Mouse (Mus musculus): ENCODE data around the gene Shpk. TPM values are rescaled to one million over a fixed set of nuclear protein-coding genes. Genes with fewer than 3 reads are reported as not detected.

The Shpk gene
- polyA plus RNA-seq, 1 experiment from 2014 or later = 1.0 TPM

DNA sequence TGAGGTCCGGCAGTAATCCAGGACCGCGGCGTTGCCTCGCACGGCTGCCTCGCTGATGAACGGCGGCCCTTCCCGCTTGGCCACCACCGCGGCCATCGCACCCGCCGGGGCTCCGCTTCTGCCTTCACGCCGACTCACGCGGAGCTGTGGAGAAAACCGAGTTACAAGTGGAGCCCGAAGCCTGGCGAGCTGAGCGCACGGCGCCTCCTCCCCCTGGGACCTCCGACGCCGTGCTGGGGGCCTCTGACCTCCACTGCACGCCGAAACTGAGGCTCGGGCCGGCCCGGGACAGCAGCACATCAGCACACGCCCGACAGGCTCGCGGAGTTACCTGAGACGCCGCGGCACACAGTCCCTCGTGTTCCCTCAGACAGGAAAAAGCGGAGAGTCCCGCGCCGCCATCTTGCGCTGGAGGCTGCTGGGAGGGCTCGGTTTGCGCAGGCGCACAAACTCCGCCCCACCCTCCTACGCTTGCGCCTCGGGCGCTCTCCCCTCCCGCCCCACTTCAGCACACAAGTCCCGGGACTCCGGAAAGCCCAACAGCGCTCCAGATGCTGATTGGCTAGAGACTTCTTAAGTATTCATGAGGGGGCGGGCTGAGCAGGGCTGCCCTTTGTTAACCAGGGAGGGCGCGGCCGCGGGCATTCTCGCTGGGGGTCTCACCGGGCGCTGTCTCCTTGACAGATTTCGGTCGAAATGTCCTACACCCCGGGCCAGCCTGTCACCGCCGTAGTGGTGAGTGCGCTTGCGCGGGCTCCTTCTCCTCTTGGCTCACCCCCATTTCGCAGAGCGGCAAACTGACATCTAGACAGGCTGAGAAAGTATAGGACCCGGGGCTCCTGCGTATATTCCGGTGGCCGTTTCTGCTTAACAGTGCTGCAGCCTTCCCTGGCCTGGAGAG is 22.4 kb upstream of the Shpk start, which contains the start of the genes Emc6 and Tax1bp3:
TSS of gene Emc6 (minus strand) at position 430 of the 901 bp plus-strand sequence.
TSS of gene Tax1bp3 (plus strand) at position 476 of the 901 bp plus-strand sequence.
- under 1% methylated on average over 81 of the region's 81 CpGs for WGBS

DNA sequence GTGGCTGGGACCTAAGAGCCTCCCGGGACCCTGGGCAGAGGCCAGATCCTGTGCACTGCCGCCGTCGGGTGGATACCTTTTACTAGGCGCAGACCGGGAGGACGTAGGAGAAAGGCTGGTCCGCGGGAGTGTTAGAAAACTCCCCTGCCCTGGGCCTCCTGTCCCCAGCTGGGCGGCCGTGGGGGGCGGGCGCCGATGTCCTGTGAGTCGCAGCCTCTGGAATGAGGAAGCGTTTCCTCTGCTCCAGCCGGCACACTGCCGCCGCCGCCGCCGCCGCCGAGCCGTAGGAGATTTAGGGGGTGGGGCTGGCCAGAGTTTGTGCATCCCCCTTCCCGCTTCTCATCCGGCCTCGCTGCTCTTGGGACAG is 21.8 kb upstream of the Shpk start:
- peak; percentile 79 for DNase-seq (ENCODE audit: low spot score)
- WGBS = under 1% methylated on average over 28 of the region's 28 CpGs
- Histone ChIP-seq H3K9me3 (replicated peaks) (no peaks in the 10 kb centered on the region), H3K27me3 (ENCODE audit: low read depth, poor library complexity, severe bottlenecking) (no peaks in the 10 kb centered on the region), H3K27ac (replicated peaks) (peak overlapping the region; percentile 92), H3K4me3 (peak overlapping the region; percentile 97), H3K36me3 (peaks cover 38% of the 10 kb centered on the region), H3K4me1 (peaks cover 30% of the 10 kb centered on the region)

More for the DNA sequence above, 22.4 kb upstream of the Shpk start, which contains the start of the genes Emc6 and Tax1bp3:
- peaks cover 39% of the 10 kb centered on the region for H3K36me3 ChIP-seq
- peak within 1 kb of the TSS; percentile 92 for H3K27ac ChIP-seq (replicated peaks)
- H3K4me3 ChIP-seq = peak within 1 kb of the TSS; percentile 97
- no peaks in the 10 kb centered on the region for H3K27me3 ChIP-seq (ENCODE audit: low read depth, poor library complexity, severe bottlenecking)
- no peaks in the 10 kb centered on the region for H3K9me3 ChIP-seq (replicated peaks)
- H3K4me1 ChIP-seq = peaks cover 30% of the 10 kb centered on the region
- peak; percentile 96 for DNase-seq (ENCODE audit: low spot score)

DNA sequence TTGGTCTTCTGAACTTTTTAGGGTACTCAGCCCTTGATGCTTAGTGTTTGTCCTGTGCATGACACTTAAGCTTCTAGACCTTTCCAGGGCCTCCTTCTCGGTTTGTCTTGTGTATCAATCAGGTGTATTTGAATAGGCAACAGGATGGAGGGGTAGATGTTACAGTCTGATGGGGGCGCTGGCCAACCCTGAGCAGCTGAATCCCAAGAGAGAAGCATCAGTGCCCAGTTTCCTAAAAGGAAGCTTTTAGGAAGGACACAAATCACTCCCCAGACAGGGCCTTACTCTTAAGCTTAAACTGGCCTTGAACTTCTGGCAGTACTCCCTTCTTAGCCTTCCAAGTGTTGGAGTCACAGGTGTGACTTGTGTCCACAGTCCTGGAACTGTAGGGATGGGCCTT is 21.4 kb upstream of the Shpk start:
- Histone ChIP-seq H3K4me1 (peaks cover 30% of the 10 kb centered on the region), H3K9me3 (replicated peaks) (no peaks in the 10 kb centered on the region), H3K36me3 (peaks cover 36% of the 10 kb centered on the region), H3K27me3 (ENCODE audit: low read depth, poor library complexity, severe bottlenecking) (no peaks in the 10 kb centered on the region), H3K27ac (replicated peaks) (peak overlapping the region; percentile 92), H3K4me3 (peak overlapping the region; percentile 97)
- WGBS = 4% methylated on average over 2 of the region's 2 CpGs
- no peak for DNase-seq (ENCODE audit: low spot score)

DNA sequence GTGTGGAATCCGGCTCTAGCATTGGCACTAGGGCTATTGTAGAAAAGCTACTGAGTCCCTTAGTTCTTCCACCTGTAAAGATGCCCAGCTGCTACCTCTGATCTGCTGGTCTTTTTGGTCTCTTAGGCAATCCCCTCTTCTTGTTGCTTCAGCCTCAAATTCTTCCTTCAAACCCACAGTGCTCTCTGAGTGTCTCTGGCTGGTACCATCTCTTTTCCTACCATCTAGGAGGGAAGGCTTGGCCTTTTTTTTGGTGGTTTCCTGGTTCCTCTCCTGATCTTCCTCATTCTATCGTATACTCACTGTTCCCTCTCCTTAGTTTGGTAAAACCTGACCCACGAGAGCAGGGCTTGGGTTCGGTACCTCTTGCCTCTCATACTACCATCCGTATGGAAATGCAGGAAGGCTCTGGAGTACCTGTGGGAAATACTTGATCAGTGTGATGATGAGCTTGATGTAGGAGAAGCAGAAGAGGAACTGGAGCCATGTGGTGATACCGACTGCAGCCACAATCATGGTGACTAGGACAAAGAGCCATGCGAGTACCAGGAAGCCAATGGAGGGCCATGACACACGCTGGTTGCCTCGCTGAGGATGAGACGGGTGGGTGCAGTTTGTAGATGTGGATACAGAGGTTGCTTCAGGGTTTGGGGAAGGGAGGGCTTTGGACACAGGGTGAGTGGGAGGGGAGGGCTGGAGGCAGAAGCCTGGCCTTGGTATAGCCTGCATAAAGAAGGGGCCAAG is 13.2 kb upstream of the Shpk start:
- no peaks in the 10 kb centered on the region for H3K4me1 ChIP-seq
- no peak overlapping the region for H3K4me3 ChIP-seq
- peaks cover 86% of the 10 kb centered on the region for H3K36me3 ChIP-seq
- H3K27ac ChIP-seq (replicated peaks) = no peak overlapping the region
- WGBS = 93% methylated on average over 10 of the region's 10 CpGs
- no peaks in the 10 kb centered on the region for H3K27me3 ChIP-seq (ENCODE audit: low read depth, poor library complexity, severe bottlenecking)
- H3K9me3 ChIP-seq (replicated peaks) = no peaks in the 10 kb centered on the region
- DNase-seq (ENCODE audit: low spot score) = no peak

DNA sequence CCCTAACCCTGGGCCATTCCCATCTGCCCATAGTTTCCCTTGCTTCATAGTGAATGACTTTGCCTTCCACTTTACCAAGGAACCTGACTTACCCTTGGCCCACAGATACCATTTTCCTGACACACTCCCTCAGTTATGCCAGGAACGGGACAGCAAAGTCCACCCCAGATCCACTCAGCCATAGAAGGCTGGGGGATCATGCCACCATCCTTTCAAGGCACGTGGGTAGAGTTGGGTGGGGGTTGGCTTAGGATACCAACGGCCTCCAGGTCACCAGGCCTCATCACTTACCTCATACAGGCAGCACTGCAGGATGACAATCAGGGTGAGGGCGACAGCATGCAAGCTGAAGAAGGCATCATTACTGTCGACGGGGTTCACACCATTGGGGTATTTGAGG is 12.0 kb upstream of the Shpk start:
- Histone ChIP-seq H3K36me3 (peaks cover 93% of the 10 kb centered on the region), H3K27me3 (ENCODE audit: low read depth, poor library complexity, severe bottlenecking) (no peaks in the 10 kb centered on the region), H3K27ac (replicated peaks) (no peak overlapping the region), H3K9me3 (replicated peaks) (no peaks in the 10 kb centered on the region), H3K4me1 (no peaks in the 10 kb centered on the region), H3K4me3 (no peak overlapping the region)
- DNase-seq (ENCODE audit: low spot score) = no peak
- WGBS = 93% methylated on average over 6 of the region's 6 CpGs

DNA sequence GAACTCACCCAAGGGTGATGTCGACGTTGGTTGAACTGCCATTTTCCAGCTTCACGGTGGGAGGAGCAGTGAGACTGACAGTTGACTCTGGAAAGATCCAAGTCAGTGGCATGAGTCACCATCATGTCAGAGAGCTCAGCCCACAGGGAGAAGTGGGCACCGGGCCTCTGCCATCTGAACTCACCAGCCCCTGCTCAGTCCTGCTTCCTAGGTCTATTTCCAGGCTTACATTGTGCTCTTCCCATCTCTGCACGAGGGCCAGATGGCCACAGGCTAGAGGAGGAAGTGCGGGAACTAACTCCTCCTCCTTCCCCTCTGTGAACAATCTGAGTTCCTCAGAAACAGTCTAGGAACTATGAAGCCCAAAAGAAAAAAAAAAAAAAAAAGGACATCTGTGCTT is 6.2 kb upstream of the Shpk start:
- Histone ChIP-seq H3K4me1 (peaks cover 4% of the 10 kb centered on the region), H3K27ac (replicated peaks) (no peak overlapping the region), H3K27me3 (ENCODE audit: low read depth, poor library complexity, severe bottlenecking) (no peaks in the 10 kb centered on the region), H3K4me3 (no peak overlapping the region), H3K9me3 (replicated peaks) (no peaks in the 10 kb centered on the region), H3K36me3 (peaks cover 55% of the 10 kb centered on the region)
- WGBS = 81% methylated on average over 6 of the region's 6 CpGs
- DNase-seq (ENCODE audit: low spot score) = no peak

DNA sequence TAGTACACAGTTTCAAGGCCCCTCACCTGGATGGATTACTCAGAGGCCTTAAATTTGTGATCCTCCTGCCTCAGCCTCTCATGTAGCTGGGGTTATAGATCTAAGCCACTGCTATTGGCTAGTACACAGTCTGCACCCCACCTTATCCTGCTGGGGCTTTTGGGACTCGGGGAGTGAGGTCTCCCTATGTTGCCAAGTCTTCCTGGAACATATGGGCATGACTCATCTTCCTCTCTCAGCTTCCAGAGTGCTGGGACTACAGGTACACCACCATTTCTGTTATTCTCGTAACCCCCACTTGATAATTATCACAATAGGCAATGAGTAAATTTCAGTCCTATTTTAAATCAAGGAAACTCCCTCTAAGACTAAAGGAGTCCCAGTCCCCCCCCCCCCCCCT is 4.8 kb upstream of the Shpk start:
- WGBS = 85% methylated on average over 2 of the region's 2 CpGs
- Histone ChIP-seq H3K4me3 (no peak overlapping the region), H3K27me3 (ENCODE audit: low read depth, poor library complexity, severe bottlenecking) (no peaks in the 10 kb centered on the region), H3K27ac (replicated peaks) (no peak overlapping the region), H3K4me1 (peaks cover 11% of the 10 kb centered on the region), H3K36me3 (peaks cover 42% of the 10 kb centered on the region), H3K9me3 (replicated peaks) (no peaks in the 10 kb centered on the region)
- no peak for DNase-seq (ENCODE audit: low spot score)

DNA sequence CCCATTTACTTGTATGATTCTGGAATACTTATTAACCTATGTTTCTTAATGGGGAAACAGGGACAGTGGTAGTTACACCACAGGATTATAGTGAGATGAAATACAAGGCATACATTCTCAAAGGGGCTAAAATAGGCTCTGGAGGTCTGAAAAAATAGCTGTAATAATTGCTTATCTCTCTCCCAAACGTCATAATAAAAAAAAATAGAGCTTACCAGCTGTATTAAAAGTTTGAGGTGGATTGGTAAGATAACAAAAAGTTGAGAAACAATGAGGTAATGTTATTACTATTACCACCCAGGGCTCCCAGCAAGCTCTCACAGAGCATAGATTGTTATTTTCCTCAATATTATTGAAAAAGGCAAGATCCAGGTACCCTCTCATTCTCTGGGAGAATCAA is 1.1 kb upstream of the Shpk start:
- Histone ChIP-seq H3K4me3 (peak overlapping the region; percentile 78), H3K4me1 (peaks cover 17% of the 10 kb centered on the region), H3K27me3 (ENCODE audit: low read depth, poor library complexity, severe bottlenecking) (peaks cover 8% of the 10 kb centered on the region; the same call in 1 of the 2 replicates), H3K27ac (replicated peaks) (peak overlapping the region; percentile 83), H3K36me3 (peaks cover 10% of the 10 kb centered on the region; the same call in 1 of the 2 replicates), H3K9me3 (replicated peaks) (no peaks in the 10 kb centered on the region)
- WGBS = 9% methylated on average over 1 of the region's 1 CpGs
- no peak for DNase-seq (ENCODE audit: low spot score)

DNA sequence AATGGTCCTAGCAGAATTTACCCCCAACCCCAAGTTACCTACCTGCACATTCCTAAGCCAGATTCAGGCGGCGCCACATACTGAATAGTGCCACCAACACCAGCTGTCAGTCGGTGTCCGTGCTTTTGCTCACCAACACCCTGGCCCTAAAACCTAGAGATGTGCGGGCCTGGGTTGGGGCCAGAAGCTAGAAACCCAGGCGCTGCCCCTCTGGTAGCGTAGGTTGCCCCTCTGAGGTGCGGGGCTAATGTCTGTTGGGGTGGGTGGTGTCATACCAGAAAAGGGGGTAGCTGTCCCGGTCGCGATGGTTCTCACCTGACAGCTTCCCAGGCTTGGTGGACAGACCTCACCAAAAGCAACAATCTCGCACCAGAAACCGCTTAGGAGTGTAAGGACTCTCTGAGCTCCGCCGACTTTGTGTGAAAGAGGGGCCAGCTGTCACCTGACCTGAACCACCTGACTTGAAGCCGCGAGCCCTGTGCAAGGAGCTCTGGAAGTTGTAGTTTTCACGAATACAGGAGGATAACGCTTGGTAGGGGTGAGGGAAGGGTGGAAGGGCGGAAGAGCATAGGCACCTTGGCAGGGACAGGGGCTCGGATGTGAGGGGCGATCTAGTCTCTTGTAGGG is 544 bp upstream of the Shpk start, which contains the start of gene Ctns:
TSS of gene Ctns (minus strand) at position 440 of the 627 bp plus-strand sequence.
- H3K27ac ChIP-seq (replicated peaks) = peak within 1 kb of the TSS; percentile 83

DNA sequence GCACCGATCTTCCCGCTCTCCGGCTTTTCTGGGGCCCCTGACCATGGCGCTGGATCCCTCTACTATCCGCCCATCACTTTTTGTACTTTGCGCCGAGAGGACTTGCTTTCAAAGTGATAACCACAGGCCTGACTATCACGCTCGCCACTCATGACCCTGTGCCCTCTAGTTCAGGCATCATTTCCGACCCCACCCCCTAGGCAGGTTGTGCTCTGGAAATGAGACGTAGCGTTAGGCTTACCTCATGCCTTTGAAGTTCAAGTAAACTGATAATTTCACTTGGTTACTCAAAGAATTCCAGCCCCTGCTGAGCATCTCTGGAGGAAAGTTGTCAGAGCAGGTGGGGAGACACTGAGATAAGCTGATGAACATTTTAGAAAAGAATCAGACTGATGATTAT is 619 bp downstream of the Shpk start:
- no peak overlapping the region for H3K27ac ChIP-seq (replicated peaks)
- H3K27me3 ChIP-seq (ENCODE audit: low read depth, poor library complexity, severe bottlenecking) = peaks cover 8% of the 10 kb centered on the region; the same call in 1 of the 2 replicates
- peaks cover 10% of the 10 kb centered on the region; the same call in 1 of the 2 replicates for H3K36me3 ChIP-seq
- H3K4me1 ChIP-seq = peaks cover 17% of the 10 kb centered on the region
- 9% methylated on average over 12 of the region's 12 CpGs for WGBS
- H3K9me3 ChIP-seq (replicated peaks) = no peaks in the 10 kb centered on the region
- DNase-seq (ENCODE audit: low spot score) = no peak
- H3K4me3 ChIP-seq = peak overlapping the region; percentile 78

More for the DNA sequence above, 544 bp upstream of the Shpk start, which contains the start of gene Ctns:
- H3K4me1 ChIP-seq = peaks cover 17% of the 10 kb centered on the region
- 2% methylated on average over 22 of the region's 22 CpGs for WGBS
- peaks cover 10% of the 10 kb centered on the region; the same call in 1 of the 2 replicates for H3K36me3 ChIP-seq
- H3K4me3 ChIP-seq = peak within 1 kb of the TSS; percentile 78
- peak; percentile 85 for DNase-seq (ENCODE audit: low spot score)
- H3K9me3 ChIP-seq (replicated peaks) = no peaks in the 10 kb centered on the region
- H3K27me3 ChIP-seq (ENCODE audit: low read depth, poor library complexity, severe bottlenecking) = peaks cover 8% of the 10 kb centered on the region; the same call in 1 of the 2 replicates

DNA sequence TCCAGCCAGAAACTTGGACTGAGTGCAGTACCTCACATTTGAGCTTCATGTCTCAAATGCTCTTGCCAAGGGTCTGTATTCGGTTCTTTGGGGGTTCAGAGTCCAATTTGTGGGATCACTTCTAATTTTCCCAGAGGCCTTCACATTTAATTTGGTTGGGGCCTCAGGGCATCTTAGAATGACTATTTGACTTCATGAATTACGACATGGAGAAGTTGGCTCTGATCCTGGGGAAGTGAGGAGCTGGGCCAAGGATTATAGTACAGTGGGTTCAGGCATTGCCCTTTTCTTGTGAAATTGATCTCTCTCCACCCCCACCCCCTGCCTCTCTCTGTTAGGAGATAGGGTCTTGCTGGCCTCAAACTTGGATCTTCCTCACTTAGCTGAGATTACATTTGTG is 1.8 kb downstream of the Shpk start:
- Histone ChIP-seq H3K9me3 (replicated peaks) (no peaks in the 10 kb centered on the region), H3K4me3 (no peak overlapping the region), H3K27ac (replicated peaks) (no peak overlapping the region), H3K36me3 (0 out of 2 replicates have a peak, but pooled peaks cover under 1% of the 10 kb centered on the region), H3K4me1 (peaks cover 17% of the 10 kb centered on the region), H3K27me3 (ENCODE audit: low read depth, poor library complexity, severe bottlenecking) (peaks cover 8% of the 10 kb centered on the region; the same call in 1 of the 2 replicates)
- 79% methylated on average over 2 of the region's 2 CpGs for WGBS
- no peak for DNase-seq (ENCODE audit: low spot score)

DNA sequence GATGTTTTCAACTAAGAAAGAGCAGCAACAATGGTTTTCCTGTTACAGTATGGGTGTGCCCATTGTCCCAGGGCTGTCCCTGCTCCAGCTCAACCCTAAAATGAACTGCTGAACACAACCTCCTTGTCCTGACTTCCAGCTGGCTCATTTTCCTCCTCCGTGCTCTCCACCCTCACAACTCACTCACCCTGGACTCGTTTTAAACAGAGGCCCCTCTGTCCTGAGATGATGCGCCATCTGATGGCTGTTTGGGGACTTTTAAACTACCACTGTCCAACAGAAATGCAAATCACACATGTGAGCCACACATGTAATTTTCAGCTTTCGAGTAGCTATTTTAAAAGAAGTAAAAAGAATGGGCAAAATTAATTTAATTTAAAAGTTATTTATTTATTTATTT is 2.3 kb downstream of the Shpk start:
- H3K27me3 ChIP-seq (ENCODE audit: low read depth, poor library complexity, severe bottlenecking) = peaks cover 8% of the 10 kb centered on the region; the same call in 1 of the 2 replicates
- no peaks in the 10 kb centered on the region for H3K9me3 ChIP-seq (replicated peaks)
- WGBS = 36% methylated on average over 4 of the region's 4 CpGs
- no peak overlapping the region for H3K27ac ChIP-seq (replicated peaks)
- H3K36me3 ChIP-seq = no peaks in the 10 kb centered on the region
- H3K4me3 ChIP-seq = no peak overlapping the region
- DNase-seq (ENCODE audit: low spot score) = no peak
- peaks cover 17% of the 10 kb centered on the region for H3K4me1 ChIP-seq
